Mouse (Mus musculus): ENCODE data around the gene Gpr137c. TPM values are rescaled to one million over a fixed set of nuclear protein-coding genes. Genes with fewer than 3 reads are reported as not detected.

Gene Gpr137c
- polyA plus RNA-seq (2012) = not detected in 2 replicates

GRCm38 (mm10) chr14:45219281-45220089 is at the start of gene Gpr137c:
Gene Gpr137c, plus strand, starts transcription at chr14:45219717.
- TF ChIP-seq GATA1 (IDR thresholded peaks at IDR 0.05; ENCODE audit: low read length) = no peak

DNA sequence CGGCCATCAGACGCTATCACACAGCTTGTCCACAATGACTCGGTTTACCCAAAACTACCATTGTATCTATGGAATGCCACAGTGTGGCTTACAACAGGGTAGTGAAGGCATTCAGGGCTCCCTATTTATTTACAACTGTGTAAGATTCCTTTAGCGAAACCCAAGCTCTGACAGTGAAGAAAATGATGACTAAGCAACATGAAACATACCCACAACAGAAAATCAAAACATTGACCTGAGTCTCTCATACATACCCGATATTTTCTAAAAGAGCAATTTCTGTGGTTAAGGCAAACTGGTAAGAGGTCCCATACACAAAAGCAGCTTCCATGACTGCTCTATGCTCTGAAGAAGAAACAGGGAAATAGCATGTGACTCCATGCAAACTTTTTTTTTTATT is 47.3 kb upstream of the Gpr137c start:
- no peak for TF ChIP-seq GATA1 (IDR thresholded peaks at IDR 0.05; ENCODE audit: low read length)

DNA sequence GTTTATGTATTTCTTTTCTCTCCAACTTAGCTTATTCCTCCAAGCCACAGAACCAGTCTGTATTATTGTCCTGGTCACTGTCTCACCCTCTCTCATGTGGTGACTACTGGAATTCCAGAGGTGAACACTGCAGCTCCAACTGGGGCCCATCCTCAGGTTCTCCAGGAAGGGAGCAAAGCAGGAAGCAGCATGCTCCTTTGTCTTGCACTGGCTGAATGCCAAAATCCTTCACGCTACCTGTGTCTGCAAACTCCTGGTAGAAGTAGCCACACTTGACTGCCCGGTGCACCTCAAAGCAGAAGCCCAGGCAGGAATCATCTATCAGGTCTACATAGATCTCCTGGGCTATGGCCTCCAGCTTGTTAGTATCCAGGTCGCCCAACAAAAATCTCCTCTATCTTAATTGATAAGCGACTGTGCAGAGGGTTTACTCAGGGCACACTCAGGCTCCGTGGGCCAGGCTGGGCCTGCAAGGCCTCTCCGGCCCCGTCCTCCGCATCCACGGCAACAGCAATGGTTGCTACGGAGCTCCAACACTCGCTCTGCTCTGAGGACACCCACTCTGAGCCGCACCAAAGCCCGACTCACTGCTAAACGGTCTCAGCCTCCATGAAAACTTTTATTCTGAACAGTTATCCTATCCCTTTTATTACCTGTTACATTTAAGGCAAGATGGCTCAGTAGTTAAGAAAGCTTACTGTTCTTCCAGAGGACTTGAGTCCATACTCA is 44.3 kb upstream of the Gpr137c start:
- no peak for TF ChIP-seq GATA1 (IDR thresholded peaks at IDR 0.05; ENCODE audit: low read length)

DNA sequence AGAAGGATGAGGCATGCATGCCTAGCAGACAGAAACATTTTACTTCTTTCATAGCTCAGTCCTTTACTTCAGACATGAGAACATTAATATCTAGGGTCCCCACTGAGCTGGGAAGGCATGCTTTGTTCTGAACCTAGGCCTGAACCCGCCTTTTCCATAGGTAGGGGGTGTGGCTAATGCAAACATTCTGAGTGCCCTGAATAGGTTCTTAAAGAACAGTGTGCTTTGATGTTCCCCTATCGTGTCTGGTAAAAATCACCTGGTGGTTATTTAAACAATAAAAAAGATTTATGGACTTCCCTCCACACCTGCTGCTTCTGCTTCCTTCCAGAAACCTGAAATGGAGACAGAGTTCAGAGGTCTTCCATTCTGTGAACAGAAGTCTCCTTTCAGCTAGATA is 40.3 kb upstream of the Gpr137c start:
- no peak for TF ChIP-seq GATA1 (IDR thresholded peaks at IDR 0.05; ENCODE audit: low read length)

DNA sequence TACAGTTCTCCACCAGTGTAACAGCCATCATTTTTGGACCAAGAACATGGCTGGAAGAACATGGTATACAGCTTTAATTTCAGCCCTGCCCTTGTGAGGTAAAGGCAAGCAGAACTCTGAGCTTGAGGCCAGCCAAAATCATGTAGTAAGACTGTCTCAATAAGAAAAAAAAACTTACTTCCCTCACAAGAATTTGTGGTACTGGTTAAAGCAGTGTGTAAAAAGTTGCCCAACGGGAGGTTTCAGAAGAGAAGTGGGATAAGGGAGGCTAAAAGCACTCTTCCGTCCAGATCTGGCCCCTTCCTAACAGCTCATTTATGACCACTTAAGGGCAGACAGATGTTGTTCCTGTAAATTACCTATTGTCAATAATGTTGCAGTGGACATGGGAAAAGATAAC is 39.9 kb upstream of the Gpr137c start:
- TF ChIP-seq GATA1 (IDR thresholded peaks at IDR 0.05; ENCODE audit: low read length) = no peak

GRCm38 (mm10) chr14:45181611-45182010 is 37.9 kb upstream of the Gpr137c start:
- no peak for TF ChIP-seq GATA1 (IDR thresholded peaks at IDR 0.05; ENCODE audit: low read length)

DNA sequence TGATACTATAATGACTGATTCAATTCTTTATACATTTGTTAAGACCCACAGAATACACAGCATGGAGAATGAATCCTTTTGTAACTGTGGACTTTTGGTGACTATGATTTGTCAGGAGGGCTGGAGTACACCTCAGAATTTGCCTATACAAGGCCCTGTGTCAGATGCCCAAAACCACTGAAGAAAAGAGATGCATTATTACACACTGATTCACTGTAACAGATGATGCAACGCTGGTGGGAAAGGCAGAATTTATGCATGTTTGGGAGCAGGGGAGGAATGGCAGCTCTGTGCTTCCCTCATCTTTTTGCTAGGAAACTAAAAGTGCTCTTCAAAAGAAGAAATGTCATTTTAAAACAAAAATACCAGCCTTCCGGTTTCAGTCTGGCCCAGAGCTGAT is 28.5 kb upstream of the Gpr137c start:
- no peak for TF ChIP-seq GATA1 (IDR thresholded peaks at IDR 0.05; ENCODE audit: low read length)

DNA sequence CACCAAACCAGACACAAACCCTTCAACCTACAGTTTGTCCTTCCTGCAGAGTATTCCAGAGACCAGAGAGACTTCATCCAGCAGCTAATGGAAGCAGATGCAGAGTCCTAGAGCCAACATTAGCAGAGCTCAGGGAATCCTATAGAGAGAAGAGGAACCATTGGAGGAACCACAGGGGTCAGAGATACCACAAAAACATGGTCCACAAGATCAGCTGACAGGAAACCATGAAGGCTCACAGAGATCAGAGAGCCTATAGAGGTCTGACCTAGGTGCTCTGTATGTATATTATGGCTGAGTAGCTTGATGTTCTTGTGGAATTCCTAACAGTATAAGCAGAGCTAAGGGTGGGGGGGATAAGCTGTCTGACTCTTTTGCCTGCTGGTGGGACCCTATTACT is 18.9 kb upstream of the Gpr137c start:
- TF ChIP-seq GATA1 (IDR thresholded peaks at IDR 0.05; ENCODE audit: low read length) = no peak

DNA sequence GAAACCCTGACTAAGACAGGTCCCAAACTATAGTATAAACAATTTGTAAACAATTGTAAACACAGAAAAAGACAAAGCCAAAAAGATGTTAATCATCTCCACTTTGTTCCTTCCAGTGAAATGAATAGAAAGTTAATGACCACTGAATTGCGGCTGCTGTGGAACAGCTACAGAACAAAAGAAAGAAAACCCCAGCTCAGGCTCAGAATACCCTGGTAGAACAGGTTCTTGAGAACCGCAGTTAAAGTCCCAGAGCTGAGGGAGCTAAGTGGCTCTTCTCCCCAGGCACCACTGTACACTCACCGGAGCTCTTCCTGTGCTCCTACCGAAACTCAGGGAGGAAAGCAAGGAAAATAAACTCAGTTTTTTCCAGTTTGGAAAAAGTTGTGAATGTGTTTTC is 8.8 kb upstream of the Gpr137c start:
- no peak for TF ChIP-seq GATA1 (IDR thresholded peaks at IDR 0.05; ENCODE audit: low read length)

- no peak for TF ChIP-seq GATA1 (IDR thresholded peaks at IDR 0.05; ENCODE audit: low read length)
Observed at GRCm38 (mm10) chr14:45211431-45211830, 8.1 kb upstream of the Gpr137c start.

- TF ChIP-seq GATA1 (IDR thresholded peaks at IDR 0.05; ENCODE audit: low read length) = no peak
Observed at GRCm38 (mm10) chr14:45216711-45217340, 2.7 kb upstream of the Gpr137c start.

- TF ChIP-seq GATA1 (IDR thresholded peaks at IDR 0.05; ENCODE audit: low read length) = no peak
Observed at GRCm38 (mm10) chr14:45217693-45218092, 1.8 kb upstream of the Gpr137c start.

DNA sequence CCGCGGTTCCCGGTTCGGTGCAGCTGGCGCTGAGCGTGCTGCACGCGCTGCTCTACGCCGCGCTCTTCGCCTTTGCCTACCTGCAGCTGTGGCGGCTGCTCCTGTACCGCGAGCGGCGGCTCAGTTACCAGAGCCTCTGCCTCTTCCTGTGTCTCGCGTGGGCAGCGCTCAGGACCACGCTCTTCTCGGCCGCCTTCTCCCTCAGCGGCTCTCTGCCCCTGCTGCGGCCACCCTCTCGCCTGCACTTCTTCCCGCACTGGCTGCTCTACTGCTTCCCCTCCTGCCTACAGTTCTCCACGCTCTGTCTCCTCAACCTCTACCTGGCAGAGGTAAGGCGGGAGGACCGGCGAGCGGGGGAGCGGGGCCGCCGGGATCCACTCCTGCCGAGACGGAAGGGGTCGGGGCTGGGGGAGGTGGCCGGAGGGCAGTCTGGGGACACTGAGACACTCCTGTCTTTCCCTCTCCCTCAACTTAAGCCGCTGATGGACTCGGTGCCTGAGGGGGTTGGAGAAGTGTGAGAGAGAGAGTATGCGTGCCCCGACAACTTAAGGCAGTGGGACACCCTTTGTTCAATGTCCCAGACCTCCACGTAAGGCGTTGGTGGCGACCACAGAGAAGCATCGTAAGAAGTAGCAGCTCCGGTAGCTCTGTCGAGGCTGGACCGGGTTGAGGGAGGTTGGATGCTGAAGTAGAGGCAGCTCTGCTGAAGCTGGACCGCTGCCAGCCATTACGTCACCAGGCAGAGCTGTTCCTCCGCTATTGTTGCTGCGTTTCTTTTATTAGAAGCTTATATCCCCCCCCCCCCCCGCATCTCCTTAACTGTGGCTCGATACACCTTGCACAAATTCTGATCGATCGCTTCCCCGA is 806 bp downstream of the Gpr137c start, which contains the start of gene Txndc16:
TSS of gene Txndc16 (minus strand) at position 239 of the 867 bp plus-strand sequence.
- no peak for TF ChIP-seq GATA1 (IDR thresholded peaks at IDR 0.05; ENCODE audit: low read length)

DNA sequence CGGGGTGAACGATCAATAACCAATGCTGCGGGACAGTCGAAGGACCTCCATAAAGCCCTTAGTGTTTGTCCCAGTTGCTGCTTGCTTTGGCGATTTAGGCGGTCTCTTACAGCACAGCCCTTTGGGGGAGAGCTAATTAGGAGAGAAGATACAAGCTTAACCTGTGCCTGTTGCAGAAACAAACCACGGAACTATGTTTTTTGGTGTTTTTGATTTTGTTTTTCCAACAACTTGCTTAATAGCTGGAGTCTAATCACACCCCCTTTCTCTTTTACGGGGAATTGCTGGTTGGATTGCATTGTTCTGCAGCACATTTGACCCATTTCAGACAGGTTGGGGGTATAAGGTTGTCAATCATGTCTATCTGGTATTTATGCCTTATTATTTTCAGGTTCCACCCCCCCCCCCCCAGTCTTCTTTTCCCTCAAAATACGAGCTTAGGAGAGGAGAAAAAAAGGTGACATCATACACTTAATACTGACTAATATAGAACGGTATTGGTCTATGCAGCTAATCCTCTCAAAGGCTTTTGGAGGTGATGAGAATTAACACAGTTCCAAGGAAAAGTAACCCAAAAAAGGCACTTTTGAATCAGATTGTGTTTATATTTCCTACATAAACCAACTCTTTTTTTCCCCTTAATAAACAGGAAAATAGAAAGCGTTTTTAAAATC is 1.6 kb downstream of the Gpr137c start:
- TF ChIP-seq GATA1 (IDR thresholded peaks at IDR 0.05; ENCODE audit: low read length) = no peak

GRCm38 (mm10) chr14:45239042-45239441 is 19.5 kb downstream of the Gpr137c start:
- TF ChIP-seq GATA1 (IDR thresholded peaks at IDR 0.05; ENCODE audit: low read length) = no peak
